Mouse (Mus musculus): ENCODE data around the gene Ankrd6. TPM values are rescaled to one million over a fixed set of nuclear protein-coding genes. Genes with fewer than 3 reads are reported as not detected.

Ankrd6 gene
- polyA plus RNA-seq, 1 experiment: 0.63 TPM

DNA sequence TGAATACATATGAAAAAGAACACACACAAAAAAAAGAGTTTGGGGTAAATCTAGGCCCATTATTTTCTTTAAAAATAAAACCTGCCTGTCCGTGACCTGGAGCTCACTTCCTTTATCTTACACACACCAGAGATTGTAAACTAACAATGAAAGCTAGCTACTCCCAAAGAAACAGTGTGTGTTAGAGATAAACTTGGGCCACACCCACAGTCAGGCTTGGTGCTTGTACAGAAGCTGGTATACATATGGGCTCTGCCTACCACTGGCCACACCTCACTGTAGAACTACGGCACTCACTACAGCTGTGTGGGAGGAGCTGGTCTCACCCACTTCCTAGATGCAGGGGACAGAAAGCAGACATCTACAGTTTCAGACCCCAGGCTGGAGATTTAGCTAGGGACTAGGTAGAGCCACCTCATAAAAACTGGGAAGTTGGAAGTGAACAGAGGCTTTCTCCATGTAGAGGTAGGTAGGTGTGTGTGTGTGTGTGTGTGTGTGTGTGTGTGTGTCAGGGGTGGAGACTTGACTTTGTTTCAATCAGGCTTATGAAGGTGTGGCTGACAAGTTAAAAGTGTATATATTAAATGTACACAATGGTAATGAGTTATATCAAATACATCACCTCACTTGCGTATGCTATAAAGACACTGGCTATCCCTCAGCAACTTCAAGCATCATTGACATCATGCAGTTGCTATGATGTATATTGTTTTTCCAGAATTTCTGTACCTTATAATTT lies 41.2 kb downstream of the Ankrd6 start:
- no peaks in the 10 kb centered on the region for H3K79me2 ChIP-seq (ENCODE audit: control insufficient read depth, insufficient read depth)
- no peak overlapping the region for H3K4me3 ChIP-seq (ENCODE audit: insufficient read depth, poor library complexity, severe bottlenecking)
- H3K36me3 ChIP-seq (ENCODE audit: control insufficient read depth, insufficient read depth): no peaks in the 10 kb centered on the region
- no peaks in the 10 kb centered on the region for H3K79me3 ChIP-seq (ENCODE audit: low read depth)
- TF ChIP-seq MAX (IDR thresholded peaks at IDR 0.05) (no peak), CTCF (IDR thresholded peaks at IDR 0.05; ENCODE audit: control insufficient read depth, insufficient read depth, insufficient read length) (no peak), USF1 (IDR thresholded peaks at IDR 0.05; ENCODE audit: low read depth) (no peak), CEBPB (IDR thresholded peaks at IDR 0.05; ENCODE audit: low read depth) (no peak), FOSL1 (IDR thresholded peaks at IDR 0.05; ENCODE audit: insufficient read depth, low read length, poor library complexity, severe bottlenecking) (no peak), MYOG (IDR thresholded peaks at IDR 0.05; ENCODE audit: control insufficient read depth, extremely low read depth, insufficient read length) (no peak), MYOD1 (IDR thresholded peaks at IDR 0.05; ENCODE audit: control insufficient read depth, insufficient read length, low read depth) (no peak)
- H3K27me3 ChIP-seq (ENCODE audit: control insufficient read depth, insufficient read depth, insufficient read length): no peaks in the 10 kb centered on the region
- no peak overlapping the region for H3ac ChIP-seq (ENCODE audit: control insufficient read depth, insufficient read length, low read depth)

DNA sequence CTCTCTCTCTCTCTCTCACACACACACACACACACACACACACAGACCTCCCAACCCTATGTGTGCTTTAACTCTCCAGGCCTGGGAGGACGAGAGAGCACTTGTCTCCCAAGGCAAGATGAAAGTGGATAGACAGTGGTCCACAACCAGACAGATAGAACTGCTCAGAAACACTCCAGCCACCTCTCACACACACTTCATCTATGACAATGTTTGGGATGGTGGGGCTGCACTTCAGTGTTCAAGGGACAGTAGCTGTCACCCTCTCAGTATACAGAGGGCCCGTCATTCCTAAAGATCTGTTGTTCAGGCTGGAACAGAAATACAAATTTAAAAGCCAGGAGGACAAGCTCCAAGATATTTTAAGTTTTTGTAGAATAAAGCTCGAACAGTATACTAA lies 43.0 kb downstream of the Ankrd6 start:
- no peak overlapping the region for H3ac ChIP-seq (ENCODE audit: control insufficient read depth, insufficient read length, low read depth)
- no peaks in the 10 kb centered on the region for H3K27me3 ChIP-seq (ENCODE audit: control insufficient read depth, insufficient read depth, insufficient read length)
- no peak overlapping the region for H3K4me3 ChIP-seq (ENCODE audit: insufficient read depth, poor library complexity, severe bottlenecking)
- no peaks in the 10 kb centered on the region for H3K79me3 ChIP-seq (ENCODE audit: low read depth)
- no peaks in the 10 kb centered on the region for H3K79me2 ChIP-seq (ENCODE audit: control insufficient read depth, insufficient read depth)
- TF ChIP-seq MAX (IDR thresholded peaks at IDR 0.05) (no peak), FOSL1 (IDR thresholded peaks at IDR 0.05; ENCODE audit: insufficient read depth, low read length, poor library complexity, severe bottlenecking) (no peak), USF1 (IDR thresholded peaks at IDR 0.05; ENCODE audit: low read depth) (no peak), CEBPB (IDR thresholded peaks at IDR 0.05; ENCODE audit: low read depth) (no peak), MYOG (IDR thresholded peaks at IDR 0.05; ENCODE audit: control insufficient read depth, extremely low read depth, insufficient read length) (no peak), CTCF (IDR thresholded peaks at IDR 0.05; ENCODE audit: control insufficient read depth, insufficient read depth, insufficient read length) (no peak), MYOD1 (IDR thresholded peaks at IDR 0.05; ENCODE audit: control insufficient read depth, insufficient read length, low read depth) (no peak)
- no peaks in the 10 kb centered on the region for H3K36me3 ChIP-seq (ENCODE audit: control insufficient read depth, insufficient read depth)

DNA sequence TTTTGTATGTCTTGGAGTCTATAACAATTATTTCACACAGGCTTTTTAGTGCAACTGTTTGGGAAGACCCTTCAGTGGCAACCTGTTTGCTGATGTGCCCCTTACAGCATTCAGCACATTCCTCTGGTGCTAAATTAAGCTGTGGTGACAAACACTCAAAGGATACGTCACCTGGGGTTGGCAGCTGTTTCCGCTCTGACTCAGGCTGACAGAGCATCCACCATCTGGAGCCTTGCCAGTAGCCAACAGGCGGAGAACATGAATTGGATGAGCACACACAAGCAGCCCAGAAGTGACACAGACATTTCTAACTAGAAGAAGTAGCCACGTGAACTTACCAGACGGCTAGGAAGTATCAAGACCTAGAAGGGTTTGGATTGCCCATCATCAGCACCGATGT lies 44.0 kb downstream of the Ankrd6 start:
- H3K27me3 ChIP-seq (ENCODE audit: control insufficient read depth, insufficient read depth, insufficient read length): no peaks in the 10 kb centered on the region
- no peaks in the 10 kb centered on the region for H3K79me3 ChIP-seq (ENCODE audit: low read depth)
- TF ChIP-seq USF1 (IDR thresholded peaks at IDR 0.05; ENCODE audit: low read depth) (peak; percentile 10), MAX (IDR thresholded peaks at IDR 0.05) (peak; percentile 31), FOSL1 (IDR thresholded peaks at IDR 0.05; ENCODE audit: insufficient read depth, low read length, poor library complexity, severe bottlenecking) (peak; percentile 74), CEBPB (IDR thresholded peaks at IDR 0.05; ENCODE audit: low read depth) (no peak), MYOG (IDR thresholded peaks at IDR 0.05; ENCODE audit: control insufficient read depth, extremely low read depth, insufficient read length) (no peak), MYOD1 (IDR thresholded peaks at IDR 0.05; ENCODE audit: control insufficient read depth, insufficient read length, low read depth) (peak; percentile 96), CTCF (IDR thresholded peaks at IDR 0.05; ENCODE audit: control insufficient read depth, insufficient read depth, insufficient read length) (no peak)
- no peaks in the 10 kb centered on the region for H3K36me3 ChIP-seq (ENCODE audit: control insufficient read depth, insufficient read depth)
- H3ac ChIP-seq (ENCODE audit: control insufficient read depth, insufficient read length, low read depth): no peak overlapping the region
- H3K4me3 ChIP-seq (ENCODE audit: insufficient read depth, poor library complexity, severe bottlenecking): no peak overlapping the region
- no peaks in the 10 kb centered on the region for H3K79me2 ChIP-seq (ENCODE audit: control insufficient read depth, insufficient read depth)

DNA sequence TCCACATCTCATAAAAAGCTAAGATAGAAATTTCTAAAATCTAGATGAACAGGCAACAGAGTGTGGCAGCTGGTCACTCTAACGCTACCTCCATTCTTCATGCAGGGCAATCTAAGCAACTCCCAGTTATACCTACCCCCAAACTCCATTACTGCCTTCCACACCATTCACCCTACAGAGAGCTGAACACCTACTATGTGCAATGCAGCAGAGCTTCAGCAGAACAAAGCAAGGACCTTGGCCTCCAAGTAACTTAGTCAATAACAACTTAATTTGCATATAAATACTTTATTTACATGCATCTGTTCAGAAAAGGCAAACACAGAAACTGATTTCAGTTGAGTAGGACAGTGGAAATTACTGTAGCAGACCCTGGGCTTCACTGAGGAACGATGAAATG lies 44.7 kb downstream of the Ankrd6 start:
- Histone ChIP-seq H3K4me3 (ENCODE audit: insufficient read depth, poor library complexity, severe bottlenecking) (no peak overlapping the region), H3K27me3 (ENCODE audit: control insufficient read depth, insufficient read depth, insufficient read length) (no peaks in the 10 kb centered on the region), H3K79me3 (ENCODE audit: low read depth) (no peaks in the 10 kb centered on the region), H3K79me2 (ENCODE audit: control insufficient read depth, insufficient read depth) (no peaks in the 10 kb centered on the region), H3ac (ENCODE audit: control insufficient read depth, insufficient read length, low read depth) (no peak overlapping the region), H3K36me3 (ENCODE audit: control insufficient read depth, insufficient read depth) (no peaks in the 10 kb centered on the region)
- TF ChIP-seq CEBPB (IDR thresholded peaks at IDR 0.05; ENCODE audit: low read depth): no peak

DNA sequence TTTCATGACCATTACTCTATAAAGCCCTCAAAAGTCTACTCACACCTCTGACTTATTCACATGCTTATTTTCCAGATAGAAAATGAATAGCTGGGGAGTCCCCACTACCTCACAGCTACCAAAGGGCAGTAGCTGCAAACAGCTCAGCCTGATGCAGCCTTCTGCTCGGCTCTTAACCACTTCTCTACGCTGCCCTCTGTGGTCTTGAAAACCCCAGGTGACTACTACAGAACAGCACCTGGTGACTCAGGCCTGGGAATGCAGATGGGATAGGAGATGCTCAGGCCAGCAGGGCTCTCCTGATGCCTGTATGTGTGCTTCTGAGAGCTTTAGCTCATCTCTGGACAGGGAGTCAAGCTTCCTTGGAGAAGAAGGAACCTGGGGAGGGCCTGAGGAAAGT lies 45.3 kb downstream of the Ankrd6 start:
- H3ac ChIP-seq (ENCODE audit: control insufficient read depth, insufficient read length, low read depth): no peak overlapping the region
- H3K4me3 ChIP-seq (ENCODE audit: insufficient read depth, poor library complexity, severe bottlenecking): no peak overlapping the region
- H3K79me2 ChIP-seq (ENCODE audit: control insufficient read depth, insufficient read depth): no peaks in the 10 kb centered on the region
- H3K27me3 ChIP-seq (ENCODE audit: control insufficient read depth, insufficient read depth, insufficient read length): no peaks in the 10 kb centered on the region
- no peaks in the 10 kb centered on the region for H3K79me3 ChIP-seq (ENCODE audit: low read depth)
- TF ChIP-seq CEBPB (IDR thresholded peaks at IDR 0.05; ENCODE audit: low read depth) (no peak), FOSL1 (IDR thresholded peaks at IDR 0.05; ENCODE audit: insufficient read depth, low read length, poor library complexity, severe bottlenecking) (no peak), MYOG (IDR thresholded peaks at IDR 0.05; ENCODE audit: control insufficient read depth, extremely low read depth, insufficient read length) (no peak), MYOD1 (IDR thresholded peaks at IDR 0.05; ENCODE audit: control insufficient read depth, insufficient read length, low read depth) (no peak), USF1 (IDR thresholded peaks at IDR 0.05; ENCODE audit: low read depth) (no peak), CTCF (IDR thresholded peaks at IDR 0.05; ENCODE audit: control insufficient read depth, insufficient read depth, insufficient read length) (no peak), MAX (IDR thresholded peaks at IDR 0.05) (no peak)
- no peaks in the 10 kb centered on the region for H3K36me3 ChIP-seq (ENCODE audit: control insufficient read depth, insufficient read depth)

- no peak overlapping the region for H3ac ChIP-seq (ENCODE audit: control insufficient read depth, insufficient read length, low read depth)
- H3K36me3 ChIP-seq (ENCODE audit: control insufficient read depth, insufficient read depth): no peaks in the 10 kb centered on the region
- H3K79me3 ChIP-seq (ENCODE audit: low read depth): no peaks in the 10 kb centered on the region
- H3K79me2 ChIP-seq (ENCODE audit: control insufficient read depth, insufficient read depth): no peaks in the 10 kb centered on the region
- no peak overlapping the region for H3K4me3 ChIP-seq (ENCODE audit: insufficient read depth, poor library complexity, severe bottlenecking)
- H3K27me3 ChIP-seq (ENCODE audit: control insufficient read depth, insufficient read depth, insufficient read length): no peaks in the 10 kb centered on the region
- no peak for TF ChIP-seq MYOD1 (IDR thresholded peaks at IDR 0.05; ENCODE audit: control insufficient read depth, insufficient read length, low read depth)
- no peak for TF ChIP-seq CTCF (IDR thresholded peaks at IDR 0.05; ENCODE audit: control insufficient read depth, insufficient read depth, insufficient read length)
- TF ChIP-seq MAX (IDR thresholded peaks at IDR 0.05): no peak
- TF ChIP-seq CEBPB (IDR thresholded peaks at IDR 0.05; ENCODE audit: low read depth): no peak
- no peak for TF ChIP-seq FOSL1 (IDR thresholded peaks at IDR 0.05; ENCODE audit: insufficient read depth, low read length, poor library complexity, severe bottlenecking)
- TF ChIP-seq MYOG (IDR thresholded peaks at IDR 0.05; ENCODE audit: control insufficient read depth, extremely low read depth, insufficient read length): no peak
These were observed 46.8 kb downstream of the Ankrd6 start for GRCm38 (mm10) chr4:32903826-32904225.
